ENCODE assay signal across 8 mouse cellular contexts in the genomic region with DNA sequence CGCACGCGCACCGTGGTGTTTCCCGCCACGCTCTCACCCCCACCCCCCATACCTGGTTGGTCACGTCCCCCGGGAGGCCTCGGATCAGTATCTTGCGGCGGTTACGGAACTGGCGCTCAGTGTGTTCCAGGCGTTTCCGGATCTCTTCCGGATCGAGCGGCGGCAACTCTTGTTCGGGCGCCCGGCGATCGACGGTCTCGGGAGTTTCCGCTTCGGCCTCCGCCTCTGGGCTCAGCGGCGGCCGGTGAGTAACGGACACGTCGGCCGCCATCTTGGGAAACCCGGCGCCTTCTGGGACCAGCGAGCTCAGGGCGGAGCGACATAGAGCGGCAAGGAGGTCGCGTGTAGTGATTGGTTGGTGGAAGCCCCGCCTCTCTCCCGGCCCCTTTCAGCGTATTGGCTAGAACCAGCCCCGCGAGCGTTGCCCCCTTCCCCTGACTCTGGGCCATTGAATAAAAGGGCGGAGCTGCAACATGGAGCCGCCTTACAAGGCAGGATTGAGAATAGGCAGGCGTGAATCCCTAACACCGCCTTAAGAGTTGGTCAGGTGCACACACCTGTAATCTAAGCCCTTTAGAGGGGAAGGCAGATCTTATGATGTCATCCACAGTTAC. TPM values are rescaled to one million over a fixed set of nuclear protein-coding genes. Genes with fewer than 3 reads are reported as not detected.
DNase-seq lines count a peak whose midpoint lies in the region; ATAC-seq and TF ChIP-seq lines count a peak whose summit lies in the region.

A gene (minus strand): TSS at position 291 of the 614 bp plus-strand sequence.
A gene (minus strand): TSS at position 302 of the 614 bp plus-strand sequence.

- H3K4me2 ChIP-seq in embryonic facial prominence, embryonic 15.5 days (replicated peaks) = peak within 1 kb of the TSS; percentile 79
- H3K4me2 ChIP-seq in limb, embryonic 14.5 days (replicated peaks; ENCODE audit: low read depth, low read length, severe bottlenecking) = peak within 1 kb of the TSS; percentile 82
- H3K4me2 ChIP-seq in midbrain, postnatal 0 days (ENCODE audit: low read depth, low read length, poor library complexity, severe bottlenecking) = peak within 1 kb of the TSS; percentile 84

- peaks cover 35% of the 10 kb centered on the region for H3K36me3 ChIP-seq in embryonic facial prominence, embryonic 15.5 days
- H3K36me3 ChIP-seq in limb, embryonic 14.5 days (ENCODE audit: control insufficient read depth, insufficient read depth, low read length) = peaks cover 36% of the 10 kb centered on the region
- peaks cover 20% of the 10 kb centered on the region for H3K36me3 ChIP-seq in midbrain, postnatal 0 days (ENCODE audit: insufficient read depth, low read length)

- TF ChIP-seq POLR2A in bone marrow, adult 2 months (IDR thresholded peaks at IDR 0.05; ENCODE audit: borderline replicate concordance, control insufficient read depth, low read depth, low read length) = peak; percentile 87
- TF ChIP-seq POLR2A in limb, embryonic 14.5 days (IDR thresholded peaks at IDR 0.05; ENCODE audit: borderline replicate concordance, extremely low read depth, insufficient read depth, insufficient read length) = peak; percentile 97; the same call in 1 of the 2 replicates

- H3K27ac ChIP-seq in bone marrow, adult 2 months (ENCODE audit: control insufficient read depth, insufficient read depth, low read depth, low read length, poor library complexity) = peak within 1 kb of the TSS; percentile 86
- peak within 1 kb of the TSS; percentile 91 for H3K27ac ChIP-seq in embryonic facial prominence, embryonic 15.5 days (replicated peaks)
- H3K27ac ChIP-seq in limb, embryonic 14.5 days (replicated peaks; ENCODE audit: low read depth, low read length) = peak within 1 kb of the TSS; percentile 89
- H3K27ac ChIP-seq in midbrain, postnatal 0 days (ENCODE audit: low read depth, low read length) = peak within 1 kb of the TSS; percentile 92

- WGBS in bone marrow, adult 2 months = 0% methylated on average over 54 of the region's 54 CpGs
- under 1% methylated on average over 54 of the region's 54 CpGs for WGBS in embryonic facial prominence, embryonic 15.5 days
- WGBS in limb, embryonic 14.5 days = under 1% methylated on average over 51 of the region's 54 CpGs
- WGBS in midbrain, postnatal 0 days = under 1% methylated on average over 54 of the region's 54 CpGs

- peak; percentile 100 for ATAC-seq in embryonic facial prominence, embryonic 15.5 days (ENCODE audit: insufficient number of reproducible peaks, low FRiP score, low TSS enrichment, low read depth)
- peak; percentile 100 for ATAC-seq in limb, embryonic 14.5 days (ENCODE audit: low FRiP score, low read depth)
- peak; percentile 99 for ATAC-seq in midbrain, postnatal 0 days (ENCODE audit: low FRiP score)

- H3K27me3 ChIP-seq in embryonic facial prominence, embryonic 15.5 days = no peaks in the 10 kb centered on the region
- no peaks in the 10 kb centered on the region for H3K27me3 ChIP-seq in limb, embryonic 14.5 days (ENCODE audit: control insufficient read depth, insufficient read depth, low read length)
- no peaks in the 10 kb centered on the region for H3K27me3 ChIP-seq in midbrain, postnatal 0 days (ENCODE audit: insufficient read depth, low read length)

- peaks cover 2% of the 10 kb centered on the region; the same call in 1 of the 2 replicates for H3K4me1 ChIP-seq in bone marrow, adult 2 months (ENCODE audit: control insufficient read depth, insufficient read depth, low read length)
- peaks cover 17% of the 10 kb centered on the region for H3K4me1 ChIP-seq in embryonic facial prominence, embryonic 15.5 days
- peaks cover 5% of the 10 kb centered on the region; the same call in 1 of the 2 replicates for H3K4me1 ChIP-seq in limb, embryonic 14.5 days (ENCODE audit: control insufficient read depth, insufficient read depth, low read length)
- H3K4me1 ChIP-seq in midbrain, postnatal 0 days (ENCODE audit: insufficient read depth, low read length) = peaks cover 9% of the 10 kb centered on the region

- H3K9ac ChIP-seq in embryonic facial prominence, embryonic 15.5 days = peak within 1 kb of the TSS; percentile 76
- H3K9ac ChIP-seq in limb, embryonic 14.5 days (ENCODE audit: low read depth, low read length, severe bottlenecking) = peak within 1 kb of the TSS; percentile 86
- H3K9ac ChIP-seq in midbrain, postnatal 0 days (replicated peaks; ENCODE audit: low read length, poor library complexity, severe bottlenecking) = peak within 1 kb of the TSS; percentile 67

- no peaks in the 10 kb centered on the region for H3K9me3 ChIP-seq in embryonic facial prominence, embryonic 15.5 days (replicated peaks)
- H3K9me3 ChIP-seq in limb, embryonic 14.5 days (ENCODE audit: control insufficient read depth, low read length) = no peaks in the 10 kb centered on the region
- H3K9me3 ChIP-seq in midbrain, postnatal 0 days (ENCODE audit: low read length) = no peaks in the 10 kb centered on the region

- 0 out of 2 replicates have a peak, but pooled peaks have one; percentile 3 for TF ChIP-seq CTCF in bone marrow, adult 2 months (IDR thresholded peaks at IDR 0.05; ENCODE audit: control insufficient read depth, insufficient read depth, low read length)
- no peak for TF ChIP-seq CTCF in midbrain, postnatal 0 days (IDR thresholded peaks at IDR 0.05)

- DNase-seq in 416B (ENCODE audit: low read depth) = peak; percentile 99
- DNase-seq in heart, adult 8-10 months (ENCODE audit: low spot score) = peak; percentile 98
- peak; percentile 99 for DNase-seq in kidney, adult 9 months
- peak; percentile 100 for DNase-seq in limb, embryonic 14.5 days (ENCODE audit: low spot score)
- DNase-seq in midbrain, postnatal 0 days (ENCODE audit: low spot score) = peak; percentile 99
- peak; percentile 95 for DNase-seq in spleen, postnatal 14 days (ENCODE audit: low spot score in 2 of 2)

- H3K4me3 ChIP-seq in bone marrow, adult 2 months (replicated peaks; ENCODE audit: control insufficient read depth, low read depth, low read length) = peak within 1 kb of the TSS; percentile 80
- peak within 1 kb of the TSS; percentile 81 for H3K4me3 ChIP-seq in embryonic facial prominence, embryonic 15.5 days (replicated peaks)
- peak within 1 kb of the TSS; percentile 76 for H3K4me3 ChIP-seq in limb, embryonic 14.5 days (replicated peaks; ENCODE audit: low read length)
- H3K4me3 ChIP-seq in midbrain, postnatal 0 days (ENCODE audit: low read depth, low read length) = peak within 1 kb of the TSS; percentile 65

RNA-seq across cellular contexts. Expression of the first gene that starts in this region (rescaled TPM):
- 2.5 and 4.9 TPM in 2 replicates for polyA plus RNA-seq in bone marrow, adult 2 months (2011; ENCODE audit: insufficient read depth, insufficient read length, low replicate concordance, missing spikeins)
- polyA plus RNA-seq in embryonic facial prominence, embryonic 15.5 days (2015; fragmentation: Nextera tagmentation; extraction: Ambion mirVana) = 1.6 and 2.9 TPM in 2 replicates
- 1 to 10 TPM in 1 of 4 experiments, under 1 TPM in 3; 0.26 to 1.6 (median 0.36) TPM for total RNA-seq in heart, adult 8-10 months (2022)
- 5.3 and 5.9 TPM in 2 replicates for polyA plus RNA-seq in limb, embryonic 14.5 days (2012; rRNA removed)
- 1.6 and 2.6 TPM in 2 replicates for polyA plus RNA-seq in limb, embryonic 14.5 days (2014; fragmentation: Nextera tagmentation; extraction: Ambion mirVana)
- total RNA-seq in midbrain, postnatal 0 days (2014; rRNA removed) = 2.1 and 5.8 TPM in 2 replicates
- 0.38 and 0.48 TPM in 2 replicates for polyA plus RNA-seq in midbrain, postnatal 0 days (2015; fragmentation: Nextera tagmentation; extraction: Ambion mirVana)

RNA-seq across cellular contexts. Expression of the second gene that starts in this region (rescaled TPM):
- polyA plus RNA-seq in bone marrow, adult 2 months (2011; ENCODE audit: insufficient read depth, insufficient read length, low replicate concordance, missing spikeins) = 9.6 and 20.5 TPM in 2 replicates
- 55.4 and 65.8 TPM in 2 replicates for polyA plus RNA-seq in embryonic facial prominence, embryonic 15.5 days (2015; fragmentation: Nextera tagmentation; extraction: Ambion mirVana)
- total RNA-seq in heart, adult 8-10 months (2022) = 10 to 100 TPM; 25.7 to 26.2 (median 26.0) TPM
- 94.0 and 125 TPM in 2 replicates for polyA plus RNA-seq in limb, embryonic 14.5 days (2012; rRNA removed)
- 74.7 and 76.3 TPM in 2 replicates for polyA plus RNA-seq in limb, embryonic 14.5 days (2014; fragmentation: Nextera tagmentation; extraction: Ambion mirVana)
- 38.7 and 41.0 TPM in 2 replicates for total RNA-seq in midbrain, postnatal 0 days (2014; rRNA removed)
- polyA plus RNA-seq in midbrain, postnatal 0 days (2015; fragmentation: Nextera tagmentation; extraction: Ambion mirVana) = 20.2 and 20.7 TPM in 2 replicates

Comparison
In these comparisons a context has a peak if more than half of its experiments do, and no peak if none do; other contexts are left out.
1. Peak in every context shown above with its lines: DNase-seq, ATAC-seq, H3K4me3 ChIP-seq and H3K27ac ChIP-seq.